Mouse (Mus musculus): Measurements from ENCODE around the gene Mff. TPM values are rescaled to one million over a fixed set of nuclear protein-coding genes. Genes with fewer than 3 reads are reported as not detected.

Mff gene
- 193 and 203 TPM in 2 replicates for polyA plus RNA-seq (2016; fragmentation: Nextera tagmentation; extraction: Ambion mirVana)

DNA sequence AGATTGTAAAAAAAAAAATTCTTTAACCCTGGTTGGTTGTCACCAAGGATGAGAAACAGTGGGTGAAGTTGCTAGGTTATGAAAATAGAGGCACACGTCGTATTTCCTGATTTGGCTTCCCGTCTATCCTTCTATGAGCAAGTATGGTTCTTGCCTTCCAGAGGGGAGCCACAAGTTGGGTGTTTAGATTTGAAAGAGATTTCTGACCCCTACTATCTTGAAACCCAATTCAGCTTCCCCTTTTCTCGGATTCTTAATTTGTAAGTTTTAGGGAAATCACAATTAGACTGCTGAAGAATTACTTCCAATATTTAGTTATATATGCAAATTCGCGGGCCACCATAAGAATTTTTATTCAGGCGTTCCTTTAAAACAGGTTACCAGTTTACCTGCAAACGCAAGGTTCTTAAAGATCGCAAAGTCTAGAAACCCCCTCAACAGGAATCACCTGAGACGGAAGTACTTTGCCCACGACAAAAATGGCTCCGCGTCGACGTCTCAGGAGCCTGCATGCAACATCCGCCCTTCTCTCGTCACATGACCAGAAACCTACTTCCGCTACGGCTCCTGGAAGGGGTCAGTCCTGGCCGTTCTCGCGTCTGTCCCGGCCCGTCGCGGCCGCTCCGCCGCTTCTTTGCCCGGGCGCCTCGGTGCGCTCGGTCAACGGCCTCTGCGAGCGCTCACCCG, at the start of gene Mff:
TSS of gene Mff (plus strand) at position 552 of the 687 bp plus-strand sequence.
- WGBS = 10% methylated on average over 38 of the region's 38 CpGs
- Histone ChIP-seq H3K27ac (replicated peaks) (peak within 1 kb of the TSS; percentile 95), H3K27me3 (replicated peaks; ENCODE audit: low read depth, poor library complexity, severe bottlenecking) (peaks cover 18% of the 10 kb centered on the region), H3K36me3 (replicated peaks) (peaks cover 17% of the 10 kb centered on the region), H3K9me3 (no peaks in the 10 kb centered on the region), H3K4me3 (peak within 1 kb of the TSS; percentile 86), H3K4me1 (peaks cover 9% of the 10 kb centered on the region)
- DNase-seq (ENCODE audit: low spot score) = peak; percentile 93

DNA sequence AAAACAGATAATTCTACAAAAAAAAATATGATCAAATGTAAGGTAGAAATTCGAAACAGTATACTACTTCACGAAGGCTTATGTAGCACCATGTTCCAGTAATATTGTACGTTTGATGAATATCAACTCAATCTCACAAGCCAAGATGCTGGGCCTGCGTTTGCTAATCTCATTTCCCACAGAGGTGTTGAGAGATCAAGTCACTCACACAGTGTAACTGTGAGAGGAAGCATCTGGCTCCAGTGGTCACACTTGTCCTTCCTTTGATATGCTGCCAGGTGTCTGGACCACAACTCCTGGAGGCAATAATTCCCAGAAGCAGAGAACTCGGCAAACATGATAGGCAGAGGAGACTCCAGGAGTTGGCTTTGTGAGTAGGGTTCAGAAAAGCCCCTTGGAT, 38.4 kb upstream of the Mff start:
- Histone ChIP-seq H3K4me1 (no peaks in the 10 kb centered on the region), H3K27me3 (replicated peaks; ENCODE audit: low read depth, poor library complexity, severe bottlenecking) (no peaks in the 10 kb centered on the region), H3K4me3 (no peak overlapping the region), H3K36me3 (replicated peaks) (no peaks in the 10 kb centered on the region), H3K27ac (replicated peaks) (no peak overlapping the region), H3K9me3 (no peaks in the 10 kb centered on the region)
- no peak for DNase-seq (ENCODE audit: low spot score)
- 89% methylated on average over 5 of the region's 5 CpGs for WGBS

DNA sequence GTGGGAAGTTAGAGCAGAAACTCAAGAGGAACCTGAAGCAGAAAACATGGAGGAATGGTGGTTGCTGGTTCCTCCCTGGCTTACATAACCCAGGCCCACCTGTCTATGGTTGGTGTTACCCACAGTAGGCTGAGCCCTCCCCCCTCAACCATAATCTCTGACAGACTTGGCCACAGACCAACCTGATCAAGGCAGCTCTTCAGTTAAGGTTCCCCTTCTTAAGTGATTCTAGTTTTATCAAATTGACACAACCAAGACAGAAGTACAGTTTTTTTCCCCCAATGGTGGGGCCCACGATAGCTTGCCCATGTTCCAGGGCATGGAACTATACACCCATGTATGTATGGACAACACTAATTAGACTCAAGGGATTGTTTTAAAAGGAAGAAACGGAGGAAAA, 37.8 kb upstream of the Mff start:
- Histone ChIP-seq H3K4me1 (no peaks in the 10 kb centered on the region), H3K36me3 (replicated peaks) (no peaks in the 10 kb centered on the region), H3K27me3 (replicated peaks; ENCODE audit: low read depth, poor library complexity, severe bottlenecking) (no peaks in the 10 kb centered on the region), H3K9me3 (no peaks in the 10 kb centered on the region), H3K4me3 (no peak overlapping the region), H3K27ac (replicated peaks) (no peak overlapping the region)
- 85% methylated on average over 2 of the region's 2 CpGs for WGBS
- no peak for DNase-seq (ENCODE audit: low spot score)

DNA sequence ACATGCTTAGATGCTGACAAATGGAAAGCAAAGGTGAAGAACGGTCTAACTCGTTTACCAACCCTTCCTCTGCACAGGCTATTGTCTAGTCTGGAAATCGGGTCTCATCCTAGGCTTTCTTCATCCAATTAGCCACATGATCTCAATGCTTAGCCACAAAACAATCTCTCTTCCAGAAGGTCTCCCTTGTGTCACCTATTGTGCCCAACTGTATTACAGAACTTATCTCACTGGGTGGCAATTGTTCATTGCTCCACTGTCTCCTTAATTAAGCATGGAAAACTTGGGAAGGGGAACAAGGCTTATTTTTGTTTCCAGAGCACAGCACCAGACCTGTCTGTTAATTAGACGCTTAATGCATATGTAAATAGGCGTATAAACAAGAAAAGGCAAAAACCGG, 36.8 kb upstream of the Mff start:
- no peaks in the 10 kb centered on the region for H3K36me3 ChIP-seq (replicated peaks)
- DNase-seq (ENCODE audit: low spot score) = no peak
- no peaks in the 10 kb centered on the region for H3K9me3 ChIP-seq
- 74% methylated on average over 6 of the region's 6 CpGs for WGBS
- no peaks in the 10 kb centered on the region for H3K27me3 ChIP-seq (replicated peaks; ENCODE audit: low read depth, poor library complexity, severe bottlenecking)
- H3K27ac ChIP-seq (replicated peaks) = no peak overlapping the region
- no peak overlapping the region for H3K4me3 ChIP-seq
- H3K4me1 ChIP-seq = no peaks in the 10 kb centered on the region

DNA sequence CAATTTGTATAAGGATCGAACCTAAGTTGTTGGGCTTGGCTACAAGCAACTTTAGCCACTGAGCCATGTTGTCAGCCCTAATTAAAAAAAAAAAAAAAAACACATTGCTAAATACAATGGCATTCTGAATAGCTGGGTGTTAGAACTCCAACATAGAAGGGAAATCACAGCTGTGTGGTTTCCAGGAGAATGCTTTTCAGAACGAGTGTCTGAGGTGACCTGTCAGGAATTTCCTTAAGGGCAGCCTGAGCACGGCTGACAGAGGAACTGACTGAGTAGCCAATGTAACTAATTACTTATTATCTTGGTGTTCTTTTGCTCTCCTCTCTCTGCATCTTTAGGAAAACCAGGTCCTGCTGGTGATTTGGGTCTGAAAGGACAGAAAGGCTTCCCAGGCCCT, 28.8 kb upstream of the Mff start:
- H3K4me1 ChIP-seq = no peaks in the 10 kb centered on the region
- no peak for DNase-seq (ENCODE audit: low spot score)
- H3K36me3 ChIP-seq (replicated peaks) = no peaks in the 10 kb centered on the region
- H3K27me3 ChIP-seq (replicated peaks; ENCODE audit: low read depth, poor library complexity, severe bottlenecking) = no peaks in the 10 kb centered on the region
- WGBS = 38% methylated on average over 3 of the region's 3 CpGs
- H3K9me3 ChIP-seq = no peaks in the 10 kb centered on the region
- no peak overlapping the region for H3K4me3 ChIP-seq
- no peak overlapping the region for H3K27ac ChIP-seq (replicated peaks)

DNA sequence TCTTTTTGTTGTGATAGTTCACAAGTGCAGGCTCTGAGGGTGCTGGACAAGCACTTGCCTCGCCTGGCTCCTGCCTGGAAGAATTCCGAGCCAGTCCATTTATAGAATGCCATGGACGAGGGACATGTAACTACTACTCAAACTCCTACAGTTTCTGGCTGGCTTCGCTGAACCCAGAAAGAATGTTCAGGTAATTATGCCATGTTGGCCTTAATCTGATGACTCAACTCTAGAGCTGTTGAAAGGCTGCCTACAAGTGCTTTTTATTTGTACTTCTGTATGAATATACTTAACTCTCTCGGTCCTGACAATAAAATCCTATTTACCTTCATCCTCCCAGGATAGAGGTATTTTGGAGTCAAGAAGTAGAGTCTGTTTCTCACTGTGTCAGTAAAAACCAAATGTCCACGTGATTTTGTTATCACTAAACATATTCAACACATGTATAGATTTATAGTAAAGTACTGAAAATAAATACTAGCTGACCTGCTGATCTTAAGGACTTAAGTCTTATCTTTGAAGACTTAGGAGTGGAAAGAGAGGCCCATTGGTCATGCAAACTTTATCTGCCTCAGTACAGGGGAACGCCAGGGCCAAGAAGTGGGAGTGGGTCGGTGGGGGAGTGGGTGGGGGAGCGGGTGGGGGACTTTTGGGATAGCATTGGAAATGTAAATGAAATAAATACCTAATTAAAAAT, 6.7 kb upstream of the Mff start:
- no peak for DNase-seq (ENCODE audit: low spot score)
- H3K4me1 ChIP-seq = no peaks in the 10 kb centered on the region
- no peak overlapping the region for H3K27ac ChIP-seq (replicated peaks)
- no peaks in the 10 kb centered on the region for H3K36me3 ChIP-seq (replicated peaks)
- H3K9me3 ChIP-seq = no peaks in the 10 kb centered on the region
- 78% methylated on average over 9 of the region's 9 CpGs for WGBS
- H3K4me3 ChIP-seq = no peak overlapping the region
- peaks cover 10% of the 10 kb centered on the region for H3K27me3 ChIP-seq (replicated peaks; ENCODE audit: low read depth, poor library complexity, severe bottlenecking)

- DNase-seq (ENCODE audit: low spot score) = no peak
- H3K4me3 ChIP-seq = peak overlapping the region; percentile 86
- H3K36me3 ChIP-seq (replicated peaks) = peaks cover 25% of the 10 kb centered on the region
- H3K27me3 ChIP-seq (replicated peaks; ENCODE audit: low read depth, poor library complexity, severe bottlenecking) = peaks cover 18% of the 10 kb centered on the region
- 1% methylated on average over 37 of the region's 37 CpGs for WGBS
- H3K27ac ChIP-seq (replicated peaks) = peak overlapping the region; percentile 95
- H3K4me1 ChIP-seq = peaks cover 9% of the 10 kb centered on the region
- H3K9me3 ChIP-seq = no peaks in the 10 kb centered on the region
These were observed 560 bp downstream of the Mff start for GRCm38 (mm10) chr1:82725026-82725874.

GRCm38 (mm10) chr1:82725875-82726185, 1.1 kb downstream of the Mff start:
- Histone ChIP-seq H3K4me3 (peak overlapping the region; percentile 86), H3K9me3 (no peaks in the 10 kb centered on the region), H3K27ac (replicated peaks) (no peak overlapping the region), H3K27me3 (replicated peaks; ENCODE audit: low read depth, poor library complexity, severe bottlenecking) (peaks cover 18% of the 10 kb centered on the region), H3K4me1 (peaks cover 9% of the 10 kb centered on the region), H3K36me3 (replicated peaks) (peaks cover 30% of the 10 kb centered on the region)
- DNase-seq (ENCODE audit: low spot score) = no peak
- WGBS = 58% methylated on average over 4 of the region's 4 CpGs

- H3K4me1 ChIP-seq = peaks cover 9% of the 10 kb centered on the region
- H3K27me3 ChIP-seq (replicated peaks; ENCODE audit: low read depth, poor library complexity, severe bottlenecking) = peaks cover 18% of the 10 kb centered on the region
- WGBS = 91% methylated on average over 5 of the region's 5 CpGs
- H3K9me3 ChIP-seq = no peaks in the 10 kb centered on the region
- peaks cover 37% of the 10 kb centered on the region for H3K36me3 ChIP-seq (replicated peaks)
- no peak overlapping the region for H3K27ac ChIP-seq (replicated peaks)
- no peak overlapping the region for H3K4me3 ChIP-seq
- no peak for DNase-seq (ENCODE audit: low spot score)
These were observed 1.8 kb downstream of the Mff start for GRCm38 (mm10) chr1:82726482-82726881.

DNA sequence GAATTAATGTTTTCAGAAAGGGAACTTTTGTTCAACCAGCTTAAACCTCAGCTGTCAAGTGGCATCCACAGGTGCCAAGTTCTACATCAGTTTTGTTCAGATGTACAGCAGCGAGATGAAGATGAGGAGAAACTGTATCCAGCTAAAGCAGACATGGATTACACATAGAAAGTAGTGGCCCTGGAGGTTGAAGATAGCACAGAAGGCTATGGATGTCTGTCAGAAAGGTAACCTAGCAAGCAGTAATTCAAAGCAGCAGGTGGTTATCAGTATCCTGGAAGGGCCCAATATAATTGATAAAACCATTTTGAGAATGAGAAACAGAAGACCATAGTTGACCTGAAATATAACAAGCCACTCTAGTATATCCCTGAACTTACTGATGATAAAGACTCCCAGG, 8.7 kb downstream of the Mff start:
- peaks cover 99% of the 10 kb centered on the region for H3K36me3 ChIP-seq (replicated peaks)
- no peak overlapping the region for H3K27ac ChIP-seq (replicated peaks)
- DNase-seq (ENCODE audit: low spot score) = no peak
- no peak overlapping the region for H3K4me3 ChIP-seq
- no peaks in the 10 kb centered on the region for H3K27me3 ChIP-seq (replicated peaks; ENCODE audit: low read depth, poor library complexity, severe bottlenecking)
- H3K9me3 ChIP-seq = no peaks in the 10 kb centered on the region
- WGBS = 91% methylated on average over 1 of the region's 1 CpGs
- H3K4me1 ChIP-seq = no peaks in the 10 kb centered on the region

DNA sequence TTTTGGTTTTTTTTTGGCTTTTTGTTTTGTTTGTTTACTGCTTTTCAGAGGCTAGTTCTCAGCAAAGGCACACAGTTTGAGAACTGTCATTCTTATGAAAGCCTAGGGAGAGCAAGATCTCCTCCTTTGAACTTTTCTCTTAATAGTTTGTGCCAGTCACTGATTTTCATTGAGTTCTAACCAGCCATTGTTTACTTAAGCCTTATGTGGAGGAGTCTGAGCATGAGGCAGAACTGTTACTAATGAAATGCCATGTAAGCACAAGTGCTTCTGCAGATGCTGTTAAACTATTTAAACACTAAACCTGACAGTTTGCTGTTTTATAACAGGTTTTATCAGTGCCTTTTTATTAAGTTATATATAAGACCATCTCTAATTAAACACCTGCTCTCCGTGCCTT, 13.4 kb downstream of the Mff start:
- Histone ChIP-seq H3K9me3 (no peaks in the 10 kb centered on the region), H3K4me3 (no peak overlapping the region), H3K27me3 (replicated peaks; ENCODE audit: low read depth, poor library complexity, severe bottlenecking) (no peaks in the 10 kb centered on the region), H3K27ac (replicated peaks) (no peak overlapping the region), H3K36me3 (replicated peaks) (peaks cover 82% of the 10 kb centered on the region), H3K4me1 (no peaks in the 10 kb centered on the region)
- WGBS = 94% methylated on average over 1 of the region's 1 CpGs
- DNase-seq (ENCODE audit: low spot score) = no peak

DNA sequence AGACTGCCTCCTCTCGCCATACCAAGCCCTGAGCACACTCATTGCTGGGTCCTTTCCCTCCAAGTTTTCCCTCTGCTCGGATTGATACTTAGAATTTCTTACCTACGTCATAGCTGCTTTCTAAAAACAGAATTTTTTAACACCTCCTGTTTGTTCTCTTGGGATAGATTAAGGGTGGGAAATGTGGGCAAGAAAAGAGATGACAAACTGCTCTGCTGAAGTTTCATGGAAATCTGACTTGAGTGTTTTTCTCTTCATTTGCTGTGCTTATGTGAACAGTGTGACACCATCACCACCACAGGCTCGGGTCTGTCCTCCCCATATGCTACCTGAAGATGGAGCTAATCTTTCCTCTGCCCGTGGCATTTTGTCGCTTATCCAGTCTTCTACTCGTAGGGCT, 16.8 kb downstream of the Mff start:
- WGBS = 90% methylated on average over 7 of the region's 7 CpGs

More for the DNA sequence above, 16.8 kb downstream of the Mff start:
- DNase-seq (ENCODE audit: low spot score) = no peak
- H3K9me3 ChIP-seq = no peaks in the 10 kb centered on the region
- no peaks in the 10 kb centered on the region for H3K27me3 ChIP-seq (replicated peaks; ENCODE audit: low read depth, poor library complexity, severe bottlenecking)
- no peak overlapping the region for H3K27ac ChIP-seq (replicated peaks)
- H3K36me3 ChIP-seq (replicated peaks) = peaks cover 55% of the 10 kb centered on the region
- no peak overlapping the region for H3K4me3 ChIP-seq
- no peaks in the 10 kb centered on the region for H3K4me1 ChIP-seq
